Mouse (Mus musculus) liver, embryonic 15.5 days (tissue): Measurements from ENCODE around the gene Cmtm3. TPM values are rescaled to one million over a fixed set of nuclear protein-coding genes. Genes with fewer than 3 reads are reported as not detected.
"Not testable (repeated sequence)": the region's sequence is repeated elsewhere in the genome, so short reads cannot be mapped to it uniquely, and the experiment has no call there.

ENCODE experiments used
- ATAC-seq: fragments of 200-750 bp; cut with Nextera tagmentation; 2 replicates; pipeline ENCODE4 v1.8.0; 2017; ENCODE audit warnings: moderate number of reproducible peaks, mild to moderate bottlenecking, moderate library complexity; ENCODE audit not compliant: insufficient read depth
- H3K27ac ChIP-seq: fragments of 300-500 bp; sonication (generic); replicated peaks from 2 replicates; pipeline ENCODE4 v1.5.1; 2015; ENCODE audit warnings: mild to moderate bottlenecking, inconsistent platforms
- H3K27me3 ChIP-seq: fragments of 300-500 bp; sonication (generic); 2 replicates; pipeline ENCODE4 v1.6.1; 2015; ENCODE audit warnings: mild to moderate bottlenecking, inconsistent platforms
- H3K36me3 ChIP-seq: fragments of 300-500 bp; sonication (generic); replicated peaks from 2 replicates; pipeline ENCODE4 v1.6.1; 2015; ENCODE audit warnings: moderate library complexity, mild to moderate bottlenecking, inconsistent platforms
- H3K4me1 ChIP-seq: fragments of 300-500 bp; sonication (generic); replicated peaks from 2 replicates; pipeline ENCODE4 v1.6.1; 2015; ENCODE audit warnings: inconsistent platforms
- H3K4me2 ChIP-seq: fragments of 300-500 bp; sonication (generic); 2 replicates; pipeline ENCODE4 v1.6.1; 2015; ENCODE audit warnings: moderate library complexity, mild to moderate bottlenecking, inconsistent platforms
- H3K4me3 ChIP-seq: fragments of 300-500 bp; sonication (generic); replicated peaks from 2 replicates; pipeline ENCODE4 v1.5.1; 2015; ENCODE audit warnings: mild to moderate bottlenecking, inconsistent platforms
- H3K9ac ChIP-seq: fragments of 300-500 bp; sonication (generic); 2 replicates; pipeline ENCODE4 v1.6.1; 2015; ENCODE audit warnings: moderate library complexity, mild to moderate bottlenecking, inconsistent platforms
- H3K9me3 ChIP-seq: fragments of 300-500 bp; sonication (generic); replicated peaks from 2 replicates; pipeline ENCODE4 v1.6.1; 2016; ENCODE audit warnings: inconsistent platforms
- WGBS: fragments of 180-500 bp; shearing (Covaris S2); methylation state at CpG from one replicate; pipeline ENCODE4 v1.1.7; 2015; ENCODE audit warnings: mixed read lengths; ENCODE audit not compliant: insufficient replicate concordance; 5-methylcytosine and 5-hydroxymethylcytosine counted together
- polyA plus RNA-seq: library from polyadenylated mRNA; unstranded; fragments of >200 nt; fragmentation: Nextera tagmentation; extraction: Ambion mirVana; gene quantifications from 2 replicates; pipeline ENCODE4 v1.2.1, GENCODE M21; 2015

Gene Cmtm3
- polyA plus RNA-seq, 1 experiment from 2014 or later, result 18.5 TPM

DNA sequence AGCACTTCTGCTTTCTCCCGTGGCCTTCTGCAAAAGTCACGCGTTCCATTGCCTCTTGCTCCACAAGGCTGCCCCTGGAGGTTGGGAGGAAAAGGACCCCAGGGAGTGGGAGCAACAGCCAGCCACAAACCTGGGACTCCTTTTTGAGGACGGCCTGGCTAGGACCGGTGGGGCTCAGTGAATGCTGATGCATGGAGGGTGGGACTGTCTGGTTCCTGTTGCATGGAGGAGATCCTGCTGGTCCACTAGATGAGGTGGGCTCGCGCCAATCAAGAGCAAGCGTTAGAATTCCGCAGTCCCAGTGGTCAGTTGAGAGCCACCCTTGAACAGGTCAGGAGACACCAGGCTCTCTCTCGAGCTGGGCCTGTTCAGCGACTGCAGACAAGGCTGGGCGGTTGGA lies 17.3 kb upstream of the Cmtm3 start, which contains the start of gene Cmtm2b:
Gene Cmtm2b (plus strand): TSS at position 301 of the 400 bp plus-strand sequence.
- not testable (repeated sequence) for H3K9ac ChIP-seq, H3K4me1 ChIP-seq, ATAC-seq, H3K36me3 ChIP-seq, H3K27me3 ChIP-seq, H3K9me3 ChIP-seq, H3K27ac ChIP-seq, H3K4me2 ChIP-seq, H3K4me3 ChIP-seq
- 79% methylated on average over 12 of the region's 12 CpGs for WGBS

DNA sequence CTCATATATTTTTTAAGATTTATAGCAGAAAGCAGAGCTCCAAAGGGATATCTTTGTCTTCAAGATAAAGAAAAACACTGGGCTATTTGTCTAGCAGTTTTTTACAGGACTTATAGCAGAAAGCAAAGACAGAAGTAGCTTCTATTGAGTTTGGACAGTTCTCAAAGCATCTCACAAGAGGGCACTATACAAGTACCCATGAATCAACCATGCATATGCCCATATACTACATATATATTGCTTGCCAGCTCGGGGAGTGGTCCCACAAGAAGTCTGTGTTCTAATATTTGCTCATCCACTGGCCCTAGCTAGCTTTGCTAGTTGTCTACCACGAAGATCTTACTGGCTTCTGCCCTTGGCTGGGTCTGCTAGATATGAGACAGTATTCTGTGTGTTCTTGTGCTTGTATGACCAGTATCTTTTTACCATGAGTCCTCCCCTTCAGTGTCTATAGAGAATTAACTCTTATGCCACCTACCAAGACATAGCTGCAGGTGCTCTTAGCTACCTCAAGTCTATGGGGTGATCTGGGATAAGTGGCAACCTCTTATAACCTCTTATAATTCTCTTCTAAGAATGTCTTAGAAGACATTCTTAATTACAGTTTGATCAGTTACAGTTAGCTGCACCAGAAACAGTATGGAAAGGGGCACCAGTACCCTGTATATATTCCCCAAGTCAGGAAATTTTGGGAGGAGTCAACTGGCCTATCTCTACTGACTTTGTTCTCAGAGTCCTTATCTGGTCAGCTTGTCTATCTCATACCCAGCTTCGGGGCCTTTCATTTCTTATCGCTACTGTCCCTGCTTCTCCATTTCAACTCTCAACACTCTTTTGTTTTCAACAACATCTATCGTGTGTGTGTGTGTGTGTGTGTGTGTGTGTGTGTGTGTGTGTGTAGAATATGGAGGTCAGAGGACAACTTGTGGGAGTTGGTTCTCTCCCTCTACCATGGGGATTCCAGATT lies 6.3 kb upstream of the Cmtm3 start:
- no peak overlapping the region for H3K27ac ChIP-seq
- H3K4me3 ChIP-seq, result no peak overlapping the region
- WGBS, result 16% methylated on average over 5 of the region's 5 CpGs
- no peaks in the 10 kb centered on the region for H3K27me3 ChIP-seq
- H3K4me1 ChIP-seq, result peaks cover 19% of the 10 kb centered on the region
- no peaks in the 10 kb centered on the region for H3K9me3 ChIP-seq
- ATAC-seq, result peak; percentile 62
- no peaks in the 10 kb centered on the region for H3K36me3 ChIP-seq
- H3K4me2 ChIP-seq, result no peak overlapping the region
- no peak overlapping the region for H3K9ac ChIP-seq

DNA sequence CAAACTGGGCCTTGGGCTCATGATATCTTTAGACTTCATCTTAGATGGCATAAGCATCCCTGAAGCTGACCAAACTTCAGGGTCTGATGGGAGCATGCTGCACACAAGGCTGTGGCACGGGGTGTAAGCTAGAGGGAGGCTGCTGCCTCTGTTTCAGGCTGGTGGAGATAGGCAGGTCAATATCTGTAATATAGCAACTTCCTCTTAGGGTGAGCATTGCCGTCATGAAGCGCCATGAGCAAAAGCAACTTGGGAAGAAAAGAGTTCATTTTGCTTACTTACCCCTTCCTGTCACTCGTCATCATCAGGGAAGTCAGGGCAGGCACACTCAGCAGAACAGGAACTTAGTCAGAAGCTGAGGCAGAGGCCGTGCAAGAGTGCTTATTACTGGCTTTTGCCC lies 5.4 kb upstream of the Cmtm3 start:
- WGBS, result 21% methylated on average over 5 of the region's 5 CpGs
- H3K4me2 ChIP-seq, result no peak overlapping the region
- peak; percentile 57 for ATAC-seq

DNA sequence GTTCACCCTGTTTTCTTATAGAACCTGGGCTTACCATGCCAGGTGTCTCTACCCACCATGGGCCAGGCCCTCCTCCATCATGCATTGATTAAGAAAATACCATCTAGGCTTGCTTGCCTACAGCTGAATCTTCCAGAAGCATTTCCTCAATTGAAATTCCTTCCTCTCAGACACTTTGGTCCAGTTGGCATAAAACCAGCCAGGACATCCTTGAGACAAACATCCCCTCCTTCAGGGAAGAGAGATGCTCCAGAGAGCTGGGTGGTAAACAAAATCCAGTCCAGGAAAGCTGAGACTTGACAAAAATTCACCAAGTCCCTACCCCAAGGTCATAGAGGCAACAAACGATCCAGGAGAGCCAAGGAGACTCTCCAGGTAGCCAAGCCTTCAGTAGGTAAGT lies 5.0 kb upstream of the Cmtm3 start:
- H3K36me3 ChIP-seq, result no peaks in the 10 kb centered on the region

More for the DNA sequence above, 5.4 kb upstream of the Cmtm3 start:
- Histone ChIP-seq H3K9ac (no peak overlapping the region), H3K9me3 (no peaks in the 10 kb centered on the region), H3K36me3 (no peaks in the 10 kb centered on the region), H3K4me1 (peaks cover 19% of the 10 kb centered on the region), H3K27me3 (no peaks in the 10 kb centered on the region), H3K4me3 (no peak overlapping the region), H3K27ac (no peak overlapping the region)

DNA sequence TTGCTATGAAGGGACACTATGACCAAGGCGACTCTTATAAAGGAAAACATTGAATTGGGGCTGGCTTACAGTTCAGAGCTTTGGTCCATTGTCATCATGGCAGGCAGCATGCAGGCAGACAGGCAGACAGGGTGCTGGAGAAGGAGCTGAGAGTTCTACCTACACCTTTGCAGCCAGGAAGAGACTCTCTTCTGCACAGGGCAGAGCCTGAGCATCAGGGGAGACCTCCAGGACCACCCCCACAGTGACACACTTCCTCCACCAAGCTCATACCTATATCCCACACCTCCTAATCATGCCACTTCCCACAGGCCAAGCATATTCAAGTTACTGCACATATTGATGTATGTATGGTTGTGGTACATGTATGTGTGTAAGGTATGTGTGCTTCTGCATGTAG lies 2.4 kb upstream of the Cmtm3 start:
- no peak for ATAC-seq
- Histone ChIP-seq H3K4me2 (no peak overlapping the region), H3K27ac (no peak overlapping the region), H3K9me3 (no peaks in the 10 kb centered on the region), H3K9ac (no peak overlapping the region), H3K4me3 (no peak overlapping the region), H3K4me1 (peaks cover 44% of the 10 kb centered on the region), H3K27me3 (peaks cover 17% of the 10 kb centered on the region; the same call in 1 of the 2 replicates), H3K36me3 (no peaks in the 10 kb centered on the region)
- 58% methylated on average over 1 of the region's 1 CpGs for whole genome bisulfite sequencing

More for the DNA sequence above, 5.0 kb upstream of the Cmtm3 start:
- 65% methylated on average over 1 of the region's 1 CpGs for WGBS
- Histone ChIP-seq H3K27me3 (no peaks in the 10 kb centered on the region), H3K27ac (no peak overlapping the region), H3K4me2 (no peak overlapping the region), H3K4me1 (peaks cover 19% of the 10 kb centered on the region), H3K9me3 (no peaks in the 10 kb centered on the region), H3K4me3 (no peak overlapping the region), H3K9ac (no peak overlapping the region)
- ATAC-seq, result no peak

DNA sequence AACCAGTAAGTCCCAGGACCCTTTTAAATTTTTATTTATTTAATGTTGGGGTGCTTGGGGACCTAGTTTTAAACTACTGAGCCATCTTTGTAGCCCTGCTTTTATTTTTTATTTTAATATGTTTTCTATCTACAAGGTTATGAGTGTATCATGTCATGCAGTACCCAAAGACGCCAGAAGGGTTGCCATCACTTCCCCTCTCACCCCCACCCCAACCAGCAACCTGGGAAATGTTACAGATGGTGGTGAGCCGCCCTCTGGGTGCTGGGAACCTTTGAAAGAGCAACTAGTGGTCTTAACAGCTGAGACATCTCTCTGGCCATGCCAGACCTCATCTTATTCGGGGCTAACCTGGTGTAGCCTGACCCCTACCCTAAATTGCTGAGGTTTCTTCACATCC lies 1.3 kb upstream of the Cmtm3 start:
- Histone ChIP-seq H3K27me3 (peaks cover 17% of the 10 kb centered on the region; the same call in 1 of the 2 replicates), H3K4me2 (no peak overlapping the region), H3K36me3 (no peaks in the 10 kb centered on the region), H3K9ac (no peak overlapping the region), H3K4me3 (no peak overlapping the region), H3K27ac (no peak overlapping the region), H3K4me1 (peaks cover 43% of the 10 kb centered on the region), H3K9me3 (no peaks in the 10 kb centered on the region)
- 27% methylated on average over 3 of the region's 3 CpGs for WGBS
- ATAC-seq, result no peak

DNA sequence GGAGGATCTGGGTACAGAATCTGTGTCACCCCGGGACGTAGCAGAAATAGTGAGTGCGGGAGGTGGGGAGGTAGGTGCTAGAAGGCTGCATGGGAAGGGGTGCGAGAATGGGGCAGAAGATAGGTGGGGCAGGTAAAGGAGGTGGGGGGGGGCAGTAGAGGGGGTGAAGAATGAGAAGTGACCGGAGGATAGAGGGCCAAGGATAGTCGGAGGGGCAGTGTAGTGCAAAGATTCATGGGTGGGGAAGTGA lies 698 bp downstream of the Cmtm3 start:
- WGBS, result 3% methylated on average over 6 of the region's 6 CpGs
- peaks cover 27% of the 10 kb centered on the region for H3K4me1 ChIP-seq
- H3K4me3 ChIP-seq, result peak overlapping the region; percentile 55
- H3K27me3 ChIP-seq, result peaks cover 17% of the 10 kb centered on the region; the same call in 1 of the 2 replicates
- ATAC-seq, result no peak
- H3K9ac ChIP-seq, result peak overlapping the region; percentile 39; the same call in 1 of the 2 replicates
- H3K4me2 ChIP-seq, result peak overlapping the region; percentile 77
- peak overlapping the region; percentile 33; the same call in 1 of the 2 replicates for H3K27ac ChIP-seq
- no peaks in the 10 kb centered on the region for H3K36me3 ChIP-seq
- H3K9me3 ChIP-seq, result no peaks in the 10 kb centered on the region

DNA sequence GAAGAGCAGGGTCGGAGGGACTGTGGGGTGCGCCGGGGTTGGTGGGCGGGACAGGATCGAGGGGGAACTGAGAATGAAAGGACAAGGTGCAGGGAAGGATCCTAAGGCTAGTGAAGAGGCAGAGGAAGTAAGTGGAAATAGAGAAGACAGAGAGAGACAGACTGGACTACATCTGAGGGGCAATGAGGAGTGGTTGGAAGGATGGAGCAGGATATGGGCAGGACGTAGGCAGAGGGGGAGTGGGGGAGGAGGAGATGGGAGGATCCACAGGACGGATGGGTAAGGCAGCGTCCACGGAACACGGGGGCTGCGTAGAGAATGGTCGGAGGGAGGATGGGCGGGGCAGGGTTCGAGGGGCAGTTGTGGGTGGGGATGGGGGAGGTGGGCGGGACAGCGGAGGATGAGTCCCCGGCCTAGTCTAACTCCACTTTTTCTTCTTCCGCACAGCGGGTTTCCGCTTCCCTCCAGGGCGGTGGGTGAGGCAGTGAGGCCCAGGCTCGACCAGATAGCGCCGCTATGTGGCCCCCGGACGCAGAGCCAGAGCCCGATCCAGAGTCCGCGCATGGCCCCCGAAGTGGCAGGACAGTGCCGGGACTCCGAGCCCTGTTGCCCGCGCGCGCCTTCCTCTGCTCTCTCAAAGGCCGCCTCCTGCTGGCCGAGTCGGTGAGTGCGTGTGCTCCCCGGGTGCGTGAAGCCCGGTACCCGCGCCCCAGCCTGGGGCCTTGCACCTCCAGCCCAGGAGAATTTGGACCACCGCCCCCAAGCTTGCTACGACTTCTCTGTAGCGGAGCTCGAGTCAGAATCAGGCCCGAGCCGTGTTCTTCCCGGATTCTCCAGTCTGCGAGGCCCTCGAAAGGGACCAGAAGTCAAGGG lies 1.3 kb downstream of the Cmtm3 start:
- Histone ChIP-seq H3K4me2 (peak overlapping the region; percentile 77), H3K9me3 (no peaks in the 10 kb centered on the region), H3K9ac (peak overlapping the region; percentile 39), H3K4me3 (peak overlapping the region; percentile 55), H3K27ac (peak overlapping the region; percentile 57), H3K27me3 (peaks cover 17% of the 10 kb centered on the region; the same call in 1 of the 2 replicates), H3K4me1 (peaks cover 27% of the 10 kb centered on the region), H3K36me3 (no peaks in the 10 kb centered on the region)
- WGBS, result under 1% methylated on average over 53 of the region's 54 CpGs
- peak; percentile 62 for ATAC-seq

DNA sequence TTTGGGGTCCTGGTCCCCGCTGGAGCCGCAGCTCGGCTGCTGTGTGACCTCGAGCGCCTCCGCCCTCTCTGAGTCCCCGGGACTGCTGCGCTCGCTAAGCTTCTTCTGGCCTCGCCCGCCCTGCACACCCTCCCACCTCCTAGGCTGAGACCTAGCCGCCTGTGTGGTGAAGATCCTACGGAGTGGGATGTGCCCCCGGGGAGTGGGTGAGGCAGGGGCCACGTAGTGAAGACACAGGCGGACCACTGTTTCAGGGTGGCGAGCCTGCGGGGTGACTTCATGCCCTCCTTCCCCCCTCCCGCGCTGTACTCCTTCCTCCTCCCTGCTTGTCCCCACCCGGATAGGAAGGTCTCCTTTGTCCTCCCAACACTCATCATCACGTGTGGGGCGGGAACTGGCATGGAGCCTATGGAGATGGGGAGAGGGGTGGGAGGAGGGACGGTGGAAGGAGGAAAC lies 1.9 kb downstream of the Cmtm3 start:
- peak; percentile 36 for ATAC-seq
- peaks cover 27% of the 10 kb centered on the region for H3K4me1 ChIP-seq
- H3K9ac ChIP-seq, result peak overlapping the region; percentile 39; the same call in 1 of the 2 replicates
- peak overlapping the region; percentile 55 for H3K4me3 ChIP-seq
- WGBS, result under 1% methylated on average over 24 of the region's 24 CpGs
- no peaks in the 10 kb centered on the region for H3K9me3 ChIP-seq
- peak overlapping the region; percentile 57 for H3K27ac ChIP-seq
- H3K36me3 ChIP-seq, result 0 out of 2 replicates have a peak, but pooled peaks cover under 1% of the 10 kb centered on the region
- peak overlapping the region; percentile 77 for H3K4me2 ChIP-seq
- H3K27me3 ChIP-seq, result peaks cover 17% of the 10 kb centered on the region; the same call in 1 of the 2 replicates

DNA sequence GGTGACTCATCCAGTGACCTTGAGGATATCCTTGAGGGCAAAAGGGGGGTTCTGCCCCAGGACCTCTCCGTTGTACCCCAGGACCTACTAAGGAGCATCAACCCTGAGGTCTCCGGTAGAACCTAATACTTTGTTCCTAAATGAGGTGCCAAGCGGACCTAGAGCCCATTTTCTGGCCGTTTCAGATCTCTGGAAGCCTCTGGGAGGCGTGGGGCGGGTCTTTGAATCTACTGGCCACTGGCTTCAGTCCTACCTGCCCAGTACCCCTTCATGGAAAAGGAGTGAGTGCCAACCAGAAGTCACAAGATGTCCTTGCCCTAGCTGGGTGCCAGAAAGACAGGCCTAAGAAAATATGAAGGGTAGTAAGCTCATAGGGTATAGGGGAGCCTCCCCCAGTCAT lies 2.5 kb downstream of the Cmtm3 start:
- Histone ChIP-seq H3K9ac (no peak overlapping the region), H3K4me1 (peaks cover 27% of the 10 kb centered on the region), H3K27me3 (peaks cover 17% of the 10 kb centered on the region; the same call in 1 of the 2 replicates), H3K36me3 (0 out of 2 replicates have a peak, but pooled peaks cover 4% of the 10 kb centered on the region), H3K27ac (no peak overlapping the region), H3K4me3 (no peak overlapping the region), H3K9me3 (no peaks in the 10 kb centered on the region), H3K4me2 (peak overlapping the region; percentile 77)
- ATAC-seq, result no peak
- 44% methylated on average over 6 of the region's 6 CpGs for WGBS

DNA sequence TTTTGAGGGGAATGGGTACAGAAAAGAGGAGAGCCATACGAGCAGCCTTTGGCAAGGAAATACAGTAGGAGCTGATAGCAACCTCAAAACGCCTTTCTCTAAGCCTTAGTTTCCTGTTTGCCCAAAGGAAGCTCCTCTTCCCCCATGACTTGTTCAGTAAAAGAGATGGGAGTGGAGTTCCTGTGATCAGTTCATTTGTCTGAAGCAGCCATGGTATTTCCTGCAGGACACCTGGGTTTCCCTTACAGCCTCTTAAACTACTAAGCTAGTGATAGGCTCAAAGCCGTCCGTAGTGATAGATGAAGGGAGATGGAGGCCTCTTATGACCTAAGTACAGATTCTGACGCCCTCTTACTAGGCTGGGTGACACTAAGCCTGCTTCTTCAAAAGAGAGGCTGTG lies 3.2 kb downstream of the Cmtm3 start:
- Histone ChIP-seq H3K4me2 (no peak overlapping the region), H3K27ac (no peak overlapping the region), H3K36me3 (peaks cover 4% of the 10 kb centered on the region; the same call in 1 of the 2 replicates), H3K4me3 (no peak overlapping the region), H3K4me1 (peaks cover 27% of the 10 kb centered on the region), H3K27me3 (peaks cover 17% of the 10 kb centered on the region; the same call in 1 of the 2 replicates), H3K9ac (no peak overlapping the region), H3K9me3 (no peaks in the 10 kb centered on the region)
- WGBS, result 43% methylated on average over 5 of the region's 5 CpGs
- no peak for ATAC-seq
